Mouse (Mus musculus) heart, embryonic 13.5 days (tissue): ENCODE measurements around the gene Plbd2. TPM values are rescaled to one million over a fixed set of nuclear protein-coding genes. Genes with fewer than 3 reads are reported as not detected.

Source experiments
- ATAC-seq: fragments of 200-750 bp; cut with Nextera tagmentation; 2 replicates; pipeline ENCODE4 v1.8.0; 2017; ENCODE audit warnings: moderate TSS enrichment; ENCODE audit not compliant: insufficient number of reproducible peaks, low FRiP score, low TSS enrichment; ENCODE audit errors: extremely low read depth
- H3K27ac ChIP-seq: fragments of 300-500 bp; sonication (generic); replicated peaks from 2 replicates; pipeline ENCODE4 v1.5.1; 2015; ENCODE audit warnings: moderate library complexity, mild to moderate bottlenecking, inconsistent platforms
- H3K27me3 ChIP-seq: fragments of 300-500 bp; sonication (generic); replicated peaks from 2 replicates; pipeline ENCODE4 v1.6.1; 2015; ENCODE audit warnings: mild to moderate bottlenecking, inconsistent platforms
- H3K36me3 ChIP-seq: fragments of 300-500 bp; sonication (generic); 2 replicates; pipeline ENCODE4 v1.6.1; 2015; ENCODE audit warnings: mild to moderate bottlenecking, inconsistent platforms
- H3K4me1 ChIP-seq: fragments of 300-500 bp; sonication (generic); 2 replicates; pipeline ENCODE4 v1.6.1; 2015; ENCODE audit warnings: inconsistent platforms
- H3K4me2 ChIP-seq: fragments of 300-500 bp; sonication (generic); 2 replicates; pipeline ENCODE4 v1.6.1; 2015; ENCODE audit warnings: inconsistent platforms, mild to moderate bottlenecking, moderate library complexity
- H3K4me3 ChIP-seq: fragments of 300-500 bp; sonication (generic); 2 replicates; pipeline ENCODE4 v1.5.1; 2015; ENCODE audit warnings: moderate library complexity, mild to moderate bottlenecking, inconsistent platforms
- H3K9ac ChIP-seq: fragments of 300-500 bp; sonication (generic); 2 replicates; pipeline ENCODE4 v1.6.1; 2015; ENCODE audit warnings: inconsistent platforms, mild to moderate bottlenecking, moderate library complexity
- H3K9me3 ChIP-seq: fragments of 300-500 bp; sonication (generic); 2 replicates; pipeline ENCODE4 v1.6.1; 2016; ENCODE audit warnings: inconsistent platforms
- WGBS: fragments of 180-500 bp; shearing (Covaris S2); methylation state at CpG from one replicate; pipeline ENCODE4 v1.1.7; 2015; ENCODE audit warnings: mixed read lengths; 5-methylcytosine and 5-hydroxymethylcytosine counted together
- polyA plus RNA-seq: library from polyadenylated mRNA; unstranded; fragments of >200 nt; fragmentation: Nextera tagmentation; extraction: Ambion mirVana; gene quantifications from 2 replicates; pipeline ENCODE4 v1.2.1, GENCODE M21; 2015

Gene Plbd2
- polyA plus RNA-seq, 1 experiment from 2014 or later = 41.5 TPM

GRCm38 (mm10) chr5:120457628-120458027 lies 45.8 kb downstream of the Plbd2 start:
- ATAC-seq = no peak
- Histone ChIP-seq H3K9ac (no peak overlapping the region), H3K4me1 (no peaks in the 10 kb centered on the region), H3K27me3 (peaks cover 74% of the 10 kb centered on the region), H3K4me2 (no peak overlapping the region), H3K9me3 (no peaks in the 10 kb centered on the region), H3K36me3 (no peaks in the 10 kb centered on the region), H3K27ac (no peak overlapping the region), H3K4me3 (no peak overlapping the region)
- 5% methylated on average over 9 of the region's 9 CpGs for WGBS

- no peak overlapping the region for H3K9ac ChIP-seq
- no peaks in the 10 kb centered on the region for H3K4me1 ChIP-seq
- no peak overlapping the region for H3K4me2 ChIP-seq
- H3K36me3 ChIP-seq = no peaks in the 10 kb centered on the region
- WGBS = 42% methylated on average over 7 of the region's 7 CpGs
- H3K4me3 ChIP-seq = no peak overlapping the region
- ATAC-seq = no peak
- H3K27me3 ChIP-seq = peaks cover 71% of the 10 kb centered on the region
- H3K27ac ChIP-seq = no peak overlapping the region
- no peaks in the 10 kb centered on the region for H3K9me3 ChIP-seq
These were observed 46.4 kb downstream of the Plbd2 start for GRCm38 (mm10) chr5:120456841-120457554.

GRCm38 (mm10) chr5:120456253-120456652 lies 47.2 kb downstream of the Plbd2 start:
- no peaks in the 10 kb centered on the region for H3K9me3 ChIP-seq
- 0% methylated on average over 1 of the region's 1 CpGs for WGBS
- H3K4me2 ChIP-seq = no peak overlapping the region
- H3K4me1 ChIP-seq = no peaks in the 10 kb centered on the region
- peaks cover 68% of the 10 kb centered on the region for H3K27me3 ChIP-seq
- H3K36me3 ChIP-seq = no peaks in the 10 kb centered on the region
- ATAC-seq = no peak
- no peak overlapping the region for H3K9ac ChIP-seq
- no peak overlapping the region for H3K27ac ChIP-seq
- no peak overlapping the region for H3K4me3 ChIP-seq

- no peak overlapping the region for H3K4me3 ChIP-seq
- 62% methylated on average over 14 of the region's 14 CpGs for WGBS
- peaks cover 66% of the 10 kb centered on the region for H3K27me3 ChIP-seq
- no peaks in the 10 kb centered on the region for H3K4me1 ChIP-seq
- H3K27ac ChIP-seq = no peak overlapping the region
- no peak overlapping the region for H3K9ac ChIP-seq
- H3K36me3 ChIP-seq = no peaks in the 10 kb centered on the region
- no peak for ATAC-seq
- no peak overlapping the region for H3K4me2 ChIP-seq
- no peaks in the 10 kb centered on the region for H3K9me3 ChIP-seq
These were observed 48.6 kb downstream of the Plbd2 start for GRCm38 (mm10) chr5:120454756-120455337.

GRCm38 (mm10) chr5:120447305-120447704 lies 56.1 kb downstream of the Plbd2 start:
- H3K9ac ChIP-seq = no peak overlapping the region
- 34% methylated on average over 13 of the region's 13 CpGs for WGBS
- H3K36me3 ChIP-seq = no peaks in the 10 kb centered on the region
- no peaks in the 10 kb centered on the region for H3K4me1 ChIP-seq
- peaks cover 82% of the 10 kb centered on the region for H3K27me3 ChIP-seq
- H3K9me3 ChIP-seq = no peaks in the 10 kb centered on the region
- no peak overlapping the region for H3K4me2 ChIP-seq
- no peak overlapping the region for H3K4me3 ChIP-seq
- ATAC-seq = no peak
- H3K27ac ChIP-seq = no peak overlapping the region

GRCm38 (mm10) chr5:120440733-120441132 lies 62.7 kb downstream of the Plbd2 start:
- no peaks in the 10 kb centered on the region for H3K9me3 ChIP-seq
- no peak for ATAC-seq
- no peak overlapping the region for H3K9ac ChIP-seq
- H3K36me3 ChIP-seq = no peaks in the 10 kb centered on the region
- 6% methylated on average over 14 of the region's 14 CpGs for whole genome bisulfite sequencing
- H3K4me1 ChIP-seq = peaks cover 27% of the 10 kb centered on the region
- H3K4me2 ChIP-seq = peak overlapping the region; percentile 71
- peak overlapping the region; percentile 48 for H3K4me3 ChIP-seq
- H3K27me3 ChIP-seq = peaks cover 96% of the 10 kb centered on the region
- no peak overlapping the region for H3K27ac ChIP-seq

- Histone ChIP-seq H3K9ac (0 out of 2 replicates have a peak overlapping the region, but pooled peaks have one; percentile 40), H3K4me2 (peak overlapping the region; percentile 71), H3K27ac (no peak overlapping the region), H3K4me3 (peak overlapping the region; percentile 48), H3K36me3 (no peaks in the 10 kb centered on the region), H3K4me1 (peaks cover 31% of the 10 kb centered on the region), H3K27me3 (peaks cover 96% of the 10 kb centered on the region), H3K9me3 (no peaks in the 10 kb centered on the region)
- ATAC-seq = no peak
- WGBS = under 1% methylated on average over 61 of the region's 61 CpGs
These were observed 63.3 kb downstream of the Plbd2 start for GRCm38 (mm10) chr5:120439887-120440670.

- no peak for ATAC-seq
- Histone ChIP-seq H3K27ac (no peak overlapping the region), H3K27me3 (peaks cover 96% of the 10 kb centered on the region), H3K4me2 (peak overlapping the region; percentile 71; the same call in 1 of the 2 replicates), H3K4me1 (peaks cover 31% of the 10 kb centered on the region), H3K4me3 (peak overlapping the region; percentile 48), H3K9ac (no peak overlapping the region), H3K9me3 (no peaks in the 10 kb centered on the region), H3K36me3 (no peaks in the 10 kb centered on the region)
- 2% methylated on average over 27 of the region's 27 CpGs for WGBS
These were observed 64.3 kb downstream of the Plbd2 start for GRCm38 (mm10) chr5:120438991-120439710.

- no peak overlapping the region for H3K4me3 ChIP-seq
- no peak for ATAC-seq
- H3K9me3 ChIP-seq = no peaks in the 10 kb centered on the region
- H3K27me3 ChIP-seq = peaks cover 96% of the 10 kb centered on the region
- H3K4me2 ChIP-seq = no peak overlapping the region
- peaks cover 31% of the 10 kb centered on the region for H3K4me1 ChIP-seq
- H3K27ac ChIP-seq = no peak overlapping the region
- H3K9ac ChIP-seq = no peak overlapping the region
- no peaks in the 10 kb centered on the region for H3K36me3 ChIP-seq
- 1% methylated on average over 13 of the region's 13 CpGs for WGBS
These were observed 65.0 kb downstream of the Plbd2 start for GRCm38 (mm10) chr5:120438469-120438868.

- no peak overlapping the region for H3K9ac ChIP-seq
- H3K36me3 ChIP-seq = no peaks in the 10 kb centered on the region
- H3K4me2 ChIP-seq = peak overlapping the region; percentile 44
- H3K4me1 ChIP-seq = peaks cover 31% of the 10 kb centered on the region
- 1% methylated on average over 33 of the region's 33 CpGs for WGBS
- no peak overlapping the region for H3K27ac ChIP-seq
- H3K27me3 ChIP-seq = peaks cover 96% of the 10 kb centered on the region
- H3K4me3 ChIP-seq = peak overlapping the region; percentile 37
- no peak for ATAC-seq
- no peaks in the 10 kb centered on the region for H3K9me3 ChIP-seq
These were observed 65.4 kb downstream of the Plbd2 start for GRCm38 (mm10) chr5:120437986-120438385.

GRCm38 (mm10) chr5:120437539-120437938 lies 65.9 kb downstream of the Plbd2 start:
- no peaks in the 10 kb centered on the region for H3K9me3 ChIP-seq
- peaks cover 31% of the 10 kb centered on the region for H3K4me1 ChIP-seq
- no peaks in the 10 kb centered on the region for H3K36me3 ChIP-seq
- no peak for ATAC-seq
- 2% methylated on average over 17 of the region's 17 CpGs for WGBS
- H3K27me3 ChIP-seq = peaks cover 96% of the 10 kb centered on the region
- H3K27ac ChIP-seq = no peak overlapping the region
- H3K4me3 ChIP-seq = peak overlapping the region; percentile 37; the same call in 1 of the 2 replicates
- no peak overlapping the region for H3K9ac ChIP-seq
- H3K4me2 ChIP-seq = peak overlapping the region; percentile 44; the same call in 1 of the 2 replicates
